Mouse (Mus musculus) 3134 (cell line): ENCODE results near the gene Ephb2.
A peak's percentile ranks its signal among the peaks of the same experiment; 100 is the strongest.

Experiments
- DNase-seq: peaks from one replicate; pipeline ENCODE4 v3.0.0-alpha.2; 2011; ENCODE audit warnings: low spot score; ENCODE audit not compliant: insufficient read length; ENCODE audit errors: extremely low read depth

Gene Ephb2

GRCm38 (mm10) chr4:136666002-136666401 is 169.8 kb downstream of the Ephb2 start:
- DNase-seq = no peak

GRCm38 (mm10) chr4:136665068-136665467 is 170.7 kb downstream of the Ephb2 start:
- DNase-seq = no peak

GRCm38 (mm10) chr4:136657914-136658313 is 177.9 kb downstream of the Ephb2 start:
- DNase-seq = no peak

- DNase-seq = no peak
Measured at GRCm38 (mm10) chr4:136653692-136654234, 182.0 kb downstream of the Ephb2 start.

GRCm38 (mm10) chr4:136653019-136653418 is 182.8 kb downstream of the Ephb2 start:
- DNase-seq = no peak

GRCm38 (mm10) chr4:136652528-136652910 is 183.3 kb downstream of the Ephb2 start:
- no peak for DNase-seq

GRCm38 (mm10) chr4:136651882-136652527 is 183.8 kb downstream of the Ephb2 start:
- DNase-seq = no peak

GRCm38 (mm10) chr4:136651357-136651811 is 184.4 kb downstream of the Ephb2 start:
- DNase-seq = no peak

- DNase-seq = no peak
Measured at GRCm38 (mm10) chr4:136650261-136650660, 185.5 kb downstream of the Ephb2 start.

GRCm38 (mm10) chr4:136649480-136650196 is 186.2 kb downstream of the Ephb2 start:
- DNase-seq = peak; percentile 75

GRCm38 (mm10) chr4:136648922-136649479 is 186.8 kb downstream of the Ephb2 start:
- peak; percentile 40 for DNase-seq

- DNase-seq = no peak
Measured at GRCm38 (mm10) chr4:136638890-136639289, 196.9 kb downstream of the Ephb2 start.

- DNase-seq = no peak
Measured at GRCm38 (mm10) chr4:136638230-136638750, 197.5 kb downstream of the Ephb2 start.

GRCm38 (mm10) chr4:136637563-136638229 is 198.1 kb downstream of the Ephb2 start:
- no peak for DNase-seq

GRCm38 (mm10) chr4:136636983-136637562 is 198.7 kb downstream of the Ephb2 start:
- DNase-seq = no peak

GRCm38 (mm10) chr4:136636511-136636910 is 199.3 kb downstream of the Ephb2 start:
- DNase-seq = no peak

- DNase-seq = no peak
Measured at GRCm38 (mm10) chr4:136635995-136636394, 199.8 kb downstream of the Ephb2 start.

- DNase-seq = no peak
Measured at GRCm38 (mm10) chr4:136631237-136631994, 204.4 kb downstream of the Ephb2 start.

GRCm38 (mm10) chr4:136626590-136626989 is 209.2 kb downstream of the Ephb2 start:
- DNase-seq = no peak

GRCm38 (mm10) chr4:136622388-136622787 is 213.4 kb downstream of the Ephb2 start, which contains the start of gene Lactbl1:
Gene Lactbl1, plus strand, starts transcription at chr4:136622621.
- no peak for DNase-seq
